Mouse (Mus musculus) olfactory bulb, adult 2 months (tissue): ENCODE data around the gene Olfr606.
"Not testable (repeated sequence)": the region's sequence is repeated elsewhere in the genome, so short reads cannot be mapped to it uniquely, and the experiment has no call there.

Source experiments
- CTCF ChIP-seq: fragments of 200-500 bp; IDR thresholded peaks from 2 replicates; pipeline ENCODE4 v1.5.1; 2012; ENCODE audit warnings: low read depth, mild to moderate bottlenecking, low read length, moderate library complexity; ENCODE audit not compliant: insufficient read depth
- POLR2A ChIP-seq: fragments of 200-500 bp; IDR thresholded peaks from 2 replicates; pipeline ENCODE4 v1.6.1; 2012; ENCODE audit warnings: mild to moderate bottlenecking, low read depth, low read length, moderate library complexity; ENCODE audit not compliant: insufficient read depth

DNA sequence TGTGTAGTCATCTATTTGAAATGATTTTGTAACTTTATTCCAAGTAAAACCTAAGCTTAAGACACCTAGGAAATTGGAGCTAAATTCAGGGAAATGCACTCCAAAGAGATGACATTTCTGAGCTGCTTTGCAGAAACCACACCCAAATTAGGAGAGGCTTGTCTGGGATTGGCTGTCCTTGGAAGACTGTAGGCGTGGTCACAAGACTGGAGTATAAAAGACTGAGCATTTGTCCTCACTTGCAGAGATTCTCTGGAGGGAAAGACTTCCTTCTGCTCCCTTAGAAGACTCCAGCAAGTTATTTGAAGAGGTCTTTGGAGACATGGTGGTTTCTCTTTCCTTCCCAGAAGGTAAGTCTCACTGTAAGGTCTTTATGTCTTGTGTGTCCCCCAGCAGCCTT is 34.1 kb upstream of the Olfr606 start, which contains the start of gene Usp17lc:
- TF ChIP-seq POLR2A, CTCF: not testable (repeated sequence)
